Mouse (Mus musculus) bone marrow, adult 2 months (tissue): Measurements from ENCODE around the gene Vezf1.

ENCODE experiments used
- CTCF ChIP-seq: fragments of 200-500 bp; IDR thresholded peaks from 2 replicates; pipeline ENCODE4 v1.5.1; 2011; ENCODE audit warnings: low read length, control low read depth; ENCODE audit not compliant: control insufficient read depth, insufficient read depth
- POLR2A ChIP-seq: fragments of 200-500 bp; IDR thresholded peaks from 2 replicates; pipeline ENCODE4 v1.6.1; 2011; ENCODE audit warnings: low read depth, mild to moderate bottlenecking, control low read depth, low read length, borderline replicate concordance; ENCODE audit not compliant: control insufficient read depth

GRCm38 (mm10) chr11:88118817-88119642, 51.0 kb downstream of the Vezf1 start:
- TF ChIP-seq CTCF: no peak
- no peak for TF ChIP-seq POLR2A
